Mouse (Mus musculus) embryonic facial prominence, embryonic 14.5 days (tissue): ENCODE data around the gene Cdkl1. TPM values are rescaled to one million over a fixed set of nuclear protein-coding genes. Genes with fewer than 3 reads are reported as not detected.

Experiments
- ATAC-seq: fragments of 200-750 bp; cut with Nextera tagmentation; 2 replicates; pipeline ENCODE4 v1.8.0; 2017; ENCODE audit warnings: low read depth, moderate number of reproducible peaks, moderate TSS enrichment
- DNase-seq: peaks from one replicate; pipeline ENCODE4 v3.0.0-alpha.2; 2015; ENCODE audit warnings: low spot score
- H3K27ac ChIP-seq: fragments of 300-500 bp; sonication (generic); replicated peaks from 2 replicates; pipeline ENCODE4 v1.5.1; 2014; ENCODE audit warnings: low read depth, mild to moderate bottlenecking, low read length, moderate library complexity
- H3K27me3 ChIP-seq: fragments of 300-500 bp; sonication (generic); replicated peaks from 2 replicates; pipeline ENCODE4 v1.6.1; 2014; ENCODE audit warnings: low read length; ENCODE audit not compliant: control insufficient read depth, insufficient read depth
- H3K36me3 ChIP-seq: fragments of 300-500 bp; sonication (generic); 2 replicates; pipeline ENCODE4 v1.6.1; 2014; ENCODE audit warnings: low read length, mixed read lengths; ENCODE audit not compliant: control insufficient read depth, insufficient read depth
- H3K4me1 ChIP-seq: fragments of 300-500 bp; sonication (generic); 2 replicates; pipeline ENCODE4 v1.6.1; 2014; ENCODE audit warnings: antibody characterized with exemption, low read length; ENCODE audit not compliant: control insufficient read depth, insufficient read depth
- H3K4me2 ChIP-seq: fragments of 300-500 bp; sonication (generic); 2 replicates; pipeline ENCODE4 v1.6.1; 2014; ENCODE audit warnings: low read depth, mild to moderate bottlenecking, low read length, moderate library complexity, mixed read lengths
- H3K4me3 ChIP-seq: fragments of 300-500 bp; sonication (generic); 2 replicates; pipeline ENCODE4 v1.5.1; 2014; ENCODE audit warnings: low read depth, mild to moderate bottlenecking, low read length
- H3K9ac ChIP-seq: fragments of 300-500 bp; sonication (generic); 2 replicates; pipeline ENCODE4 v1.6.1; 2014; ENCODE audit warnings: low read depth, mild to moderate bottlenecking, low read length, moderate library complexity, mixed read lengths
- H3K9me3 ChIP-seq: fragments of 300-500 bp; sonication (generic); 2 replicates; pipeline ENCODE4 v1.6.1; 2016; ENCODE audit warnings: low read length; ENCODE audit not compliant: control insufficient read depth
- WGBS: fragments of 180-500 bp; shearing (Covaris S2); extraction: QIAGEN DNeasy Blood & Tissue Kit; methylation state at CpG from one replicate; pipeline ENCODE4 v1.1.7; 2014; 5-methylcytosine and 5-hydroxymethylcytosine counted together
- microRNA counts: library from miRNA; unstranded; fragments of <30 nt; microRNA quantifications from one replicate; lab custom pipeline; 2017
- microRNA-seq: library from miRNA; unstranded; fragments of <30 nt; microRNA quantifications from one replicate; pipeline ENCODE4, GENCODE M21; 2016; ENCODE audit warnings: borderline number of aligned reads
- polyA plus RNA-seq: library from polyadenylated mRNA; unstranded; fragments of >200 nt; fragmentation: Nextera tagmentation; extraction: Ambion mirVana; gene quantifications from 2 replicates; pipeline ENCODE4 v1.2.1, GENCODE M21; 2014

Gene Cdkl1
- polyA plus RNA-seq, 1 experiment from 2014 or later: 2.9 TPM

DNA sequence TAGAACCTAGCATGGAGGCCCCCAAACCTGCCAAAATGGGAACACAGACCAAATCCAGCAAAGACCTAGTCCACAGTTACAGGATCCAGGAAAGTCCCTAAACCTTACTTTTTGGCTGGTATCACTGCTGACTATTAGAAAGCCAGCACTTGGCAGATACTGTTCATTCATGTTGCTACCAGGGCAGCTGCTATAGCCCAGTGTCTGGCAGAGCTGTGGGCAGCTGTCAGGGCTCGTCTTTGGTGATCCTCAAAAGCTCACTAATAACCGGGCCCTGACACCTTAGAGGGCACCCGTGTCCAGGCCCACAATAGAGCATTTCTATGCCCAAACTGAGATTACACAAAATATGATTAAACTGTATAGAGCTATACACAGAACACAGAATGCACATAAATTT, 68.2 kb downstream of the Cdkl1 start:
- Histone ChIP-seq H3K4me1 (peaks cover 14% of the 10 kb centered on the region), H3K36me3 (peaks cover 36% of the 10 kb centered on the region), H3K27me3 (no peaks in the 10 kb centered on the region), H3K4me2 (no peak overlapping the region), H3K4me3 (no peak overlapping the region), H3K9me3 (peaks cover 20% of the 10 kb centered on the region; the same call in 1 of the 2 replicates), H3K9ac (no peak overlapping the region), H3K27ac (no peak overlapping the region)
- peak; percentile 15 for DNase-seq
- 83% methylated on average over 3 of the region's 3 CpGs for WGBS
- ATAC-seq: no peak

- H3K4me2 ChIP-seq: no peak overlapping the region
- peaks cover 11% of the 10 kb centered on the region; the same call in 1 of the 2 replicates for H3K9me3 ChIP-seq
- H3K4me1 ChIP-seq: no peaks in the 10 kb centered on the region
- H3K27ac ChIP-seq: no peak overlapping the region
- H3K36me3 ChIP-seq: peaks cover 25% of the 10 kb centered on the region
- DNase-seq: no peak
- no peak overlapping the region for H3K4me3 ChIP-seq
- no peaks in the 10 kb centered on the region for H3K27me3 ChIP-seq
- H3K9ac ChIP-seq: no peak overlapping the region
- ATAC-seq: no peak
Measured at GRCm38 (mm10) chr12:69713628-69714027, 77.4 kb downstream of the Cdkl1 start.

- no peak for ATAC-seq
- 85% methylated on average over 11 of the region's 11 CpGs for WGBS
- no peaks in the 10 kb centered on the region for H3K27me3 ChIP-seq
Measured at GRCm38 (mm10) chr12:69704799-69705458, 86.1 kb downstream of the Cdkl1 start.

GRCm38 (mm10) chr12:69698352-69698751, 92.7 kb downstream of the Cdkl1 start:
- peak; percentile 58 for DNase-seq
- H3K9ac ChIP-seq: no peak overlapping the region
- WGBS: 74% methylated on average over 6 of the region's 6 CpGs
- H3K4me1 ChIP-seq: no peaks in the 10 kb centered on the region
- no peaks in the 10 kb centered on the region for H3K9me3 ChIP-seq
- no peak overlapping the region for H3K4me3 ChIP-seq
- no peaks in the 10 kb centered on the region for H3K27me3 ChIP-seq
- no peak overlapping the region for H3K4me2 ChIP-seq
- peaks cover 28% of the 10 kb centered on the region; the same call in 1 of the 2 replicates for H3K36me3 ChIP-seq
- peak; percentile 65; the same call in 1 of the 2 replicates for ATAC-seq
- H3K27ac ChIP-seq: 0 out of 2 replicates have a peak overlapping the region, but pooled peaks have one; percentile 39

More at GRCm38 (mm10) chr12:69704799-69705458, 86.1 kb downstream of the Cdkl1 start:
- Histone ChIP-seq H3K4me3 (no peak overlapping the region), H3K9me3 (no peaks in the 10 kb centered on the region), H3K27ac (no peak overlapping the region), H3K4me1 (no peaks in the 10 kb centered on the region), H3K4me2 (no peak overlapping the region), H3K36me3 (0 out of 2 replicates have a peak, but pooled peaks cover 22% of the 10 kb centered on the region), H3K9ac (no peak overlapping the region)
- no peak for DNase-seq

MicroRNA genes within 50 kb of the gene (microRNA counts, 519-probe panel; counts per million panel counts)
- microRNA mmu-miR-681 (lab: Ali Mortazavi, UCI): 19.3 counts per million

Small RNA genes lying within 50 kb of the gene (microRNA-seq; reads per million reads assigned to microRNA genes)
- not detected for gene Mir681

Other genes with a start within 250 kb of the Cdkl1 start
- gene Vcpkmt, start 208.2 kb downstream of the Cdkl1 start, polyA plus RNA-seq: 20.9 and 22.9 TPM in 2 replicates
- 11.0 and 11.4 TPM in 2 replicates for gene Sos2, start 109.4 kb downstream of the Cdkl1 start, polyA plus RNA-seq
- gene L2hgdh, start 66.4 kb downstream of the Cdkl1 start, polyA plus RNA-seq: 21.2 and 21.8 TPM in 2 replicates
- gene Atp5s, start 66.3 kb downstream of the Cdkl1 start, polyA plus RNA-seq: 30.4 and 32.0 TPM in 2 replicates
- gene Atl1, start 101.3 kb upstream of the Cdkl1 start, polyA plus RNA-seq: 8.5 and 13.8 TPM in 2 replicates
- 45.2 and 48.9 TPM in 2 replicates for gene Map4k5, start 101.9 kb upstream of the Cdkl1 start, polyA plus RNA-seq
- 10.4 and 12.0 TPM in 2 replicates for gene Sav1, start 195.7 kb upstream of the Cdkl1 start, polyA plus RNA-seq